Mouse (Mus musculus) central nervous system, embryonic 14 days (tissue): ENCODE data around the gene Slc23a4. TPM values are rescaled to one million over a fixed set of nuclear protein-coding genes. Genes with fewer than 3 reads are reported as not detected.

ENCODE experiments used
- polyA plus RNA-seq: library from polyadenylated mRNA; depleted of rRNA; stranded (reverse); fragments of >200 nt; gene quantifications from 2 replicates; pipeline ENCODE4 v1.2.3, GENCODE M21; 2012; rRNA removed

Gene Slc23a4
- polyA plus RNA-seq = 1.8 and 2.1 TPM in 2 replicates

DNA sequence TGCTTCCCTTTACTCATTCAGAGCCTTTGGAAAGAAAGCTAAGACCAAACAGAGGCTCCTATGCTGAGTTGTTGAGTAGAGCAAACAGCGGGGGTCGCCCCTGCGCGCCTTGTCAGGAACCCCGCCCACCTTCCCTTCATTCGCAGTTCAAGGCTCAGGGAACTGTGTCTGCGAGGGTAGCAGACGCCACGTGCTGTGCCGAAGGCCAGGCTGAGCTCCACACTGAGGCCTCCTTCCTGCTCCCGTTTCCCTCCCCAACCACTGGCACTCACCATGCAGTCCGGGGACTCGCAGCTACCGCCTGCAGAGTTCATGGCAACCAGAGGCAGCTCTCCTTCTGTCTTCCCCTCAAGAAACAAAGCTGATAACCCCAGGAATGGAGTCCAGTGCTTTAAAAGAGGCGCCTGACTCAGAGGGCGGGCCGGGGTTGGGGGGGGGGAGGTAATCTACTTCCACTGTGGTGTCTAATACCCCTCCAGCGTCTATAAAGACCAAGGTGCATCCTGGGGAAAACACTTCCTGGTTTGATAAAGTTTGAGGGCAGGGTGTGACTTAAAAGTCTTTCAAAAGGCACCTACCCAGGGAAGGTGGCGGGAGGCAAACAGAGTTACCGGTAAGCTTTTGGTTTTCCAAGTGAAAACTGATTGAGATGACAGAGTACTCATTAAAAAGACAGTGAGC is at the start of gene Slc23a4:
Gene Slc23a4, minus strand, starts transcription at position 324 of the 681 bp plus-strand sequence.

DNA sequence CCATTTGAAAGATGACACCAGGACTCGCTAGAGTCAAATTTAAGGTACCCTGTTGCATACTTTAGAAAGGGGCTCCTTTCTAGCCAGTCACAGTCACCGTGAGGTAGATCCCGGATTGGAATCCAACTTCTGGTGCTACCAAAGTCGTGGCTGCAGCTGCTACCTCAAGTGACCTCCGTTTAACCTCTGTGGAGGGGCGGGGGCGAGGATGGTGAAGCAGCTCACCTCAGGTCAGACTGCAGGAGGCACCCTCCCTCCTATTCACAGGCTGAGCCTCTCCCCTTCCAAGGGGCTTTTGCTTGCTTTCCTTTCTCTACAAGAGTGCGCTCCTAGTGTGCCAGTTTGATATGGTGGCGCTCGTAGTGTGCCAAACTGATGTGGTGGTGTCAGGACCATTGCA is 68.2 kb downstream of the Slc23a4 start, which contains the start of gene Stra8:
Gene Stra8, plus strand, starts transcription at position 208 of the 400 bp plus-strand sequence.

DNA sequence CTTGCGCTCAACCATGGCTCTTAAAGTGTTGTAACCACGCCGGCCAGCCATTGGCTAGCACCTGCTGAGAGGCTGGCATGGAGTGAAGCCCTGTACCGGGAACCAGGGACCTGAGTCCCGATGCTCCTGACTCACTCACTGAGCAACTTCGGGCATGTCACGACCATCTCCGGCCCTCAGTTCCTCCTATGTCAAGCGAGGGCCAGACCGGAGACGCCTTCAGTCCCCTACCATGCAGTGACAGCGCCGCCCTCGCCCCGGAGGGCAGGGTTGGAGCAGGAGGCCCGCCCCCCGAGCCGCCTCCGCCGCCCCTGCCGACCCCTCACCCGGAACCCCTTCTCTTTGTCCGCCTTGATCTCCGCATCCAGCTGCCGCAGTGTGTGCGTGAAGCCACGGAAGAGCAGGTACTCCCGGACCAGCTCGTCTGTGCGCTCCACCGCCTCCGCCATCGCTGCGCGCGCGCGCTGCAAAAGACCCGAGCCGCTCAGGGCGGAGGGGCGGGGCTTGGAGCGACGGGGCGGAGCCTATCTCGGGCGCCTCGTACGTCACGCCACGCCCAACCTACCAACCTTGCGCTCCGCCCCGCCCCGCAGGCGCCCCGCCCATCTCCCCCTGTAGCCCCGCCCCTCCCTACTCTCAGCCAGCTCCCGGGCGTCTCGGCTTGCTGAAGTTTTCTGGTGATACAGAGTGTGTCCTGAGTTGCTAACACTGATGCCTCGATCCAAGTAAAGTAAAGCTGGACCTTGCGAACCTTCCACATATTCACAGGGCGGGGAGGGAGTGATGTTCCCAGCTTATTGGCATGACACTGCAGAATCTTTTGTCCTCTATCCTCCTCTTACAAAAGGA is 77.6 kb downstream of the Slc23a4 start, which contains the start of gene Wdr91:
Gene Wdr91, minus strand, starts transcription at position 506 of the 849 bp plus-strand sequence.

Other genes with a start within 250 kb of the Slc23a4 start
- 12.7 and 15.3 TPM in 2 replicates for gene Agbl3, start 208.0 kb downstream of the Slc23a4 start, polyA plus RNA-seq
- gene Tmem140, start 125.3 kb downstream of the Slc23a4 start, polyA plus RNA-seq = 0.89 and 0.92 TPM in 2 replicates
- 15.6 and 15.9 TPM in 2 replicates for gene Cyren, start 110.3 kb downstream of the Slc23a4 start, polyA plus RNA-seq
- 25.0 and 25.6 TPM in 2 replicates for gene Wdr91, start 77.5 kb downstream of the Slc23a4 start, polyA plus RNA-seq
- gene Stra8, start 68.2 kb downstream of the Slc23a4 start, polyA plus RNA-seq = not detected in 2 replicates
- 24.7 and 25.5 TPM in 2 replicates for gene Cnot4, start 145.3 kb upstream of the Slc23a4 start, polyA plus RNA-seq
- 53.2 and 59.0 TPM in 2 replicates for gene Nup205, start 189.0 kb upstream of the Slc23a4 start, polyA plus RNA-seq